Mouse (Mus musculus): ENCODE data around the gene Fpr2.

- TF ChIP-seq CHD2 (IDR thresholded peaks at IDR 0.05; ENCODE audit: low read depth, low read length) = no peak
- TF ChIP-seq HCFC1 (IDR thresholded peaks at IDR 0.05; ENCODE audit: borderline replicate concordance, insufficient read depth, low read length) = no peak
- no peak for TF ChIP-seq ZC3H11A (IDR thresholded peaks at IDR 0.05; ENCODE audit: borderline replicate concordance, low read depth, low read length)
- no peak for TF ChIP-seq ZNF384 (IDR thresholded peaks at IDR 0.05; ENCODE audit: low read depth, low read length)
- no peak for TF ChIP-seq MAFK (IDR thresholded peaks at IDR 0.05; ENCODE audit: insufficient read depth, low read depth, low read length)
Measured at GRCm38 (mm10) chr17:17917376-17917775, 29.8 kb downstream of the Fpr2 start.

All from ES-E14 (cell line).